In genomic region chr15:61244511-61244910, GRCm38 (mm10) we compare ENCODE assay signal across 20 mouse cellular contexts.
"Had no signal": no experiment of that assay in that cellular context is flagged by ENCODE, and none has a peak within 500 bp of the region (broad histone marks: within the 10 kb centered on the region; RNA-seq: fewer than 3 reads in every experiment).

No protein-coding gene starts in this region.

- H3K27me3 ChIP-seq: megakaryocyte, embryonic 14.5 days; neural tube, embryonic 13.5 days; neural tube, embryonic 15.5 days had no signal

- H3K9ac ChIP-seq: liver, postnatal 0 days; neural tube, embryonic 13.5 days; neural tube, embryonic 15.5 days had no signal

- H3K36me3 ChIP-seq: neural tube, embryonic 13.5 days; neural tube, embryonic 15.5 days had no signal

- H3K4me3 ChIP-seq: megakaryocyte, embryonic 14.5 days; myocyte; neural tube, embryonic 13.5 days; neural tube, embryonic 15.5 days had no signal

- ATAC-seq: liver, postnatal 0 days; midbrain, embryonic 16.5 days had no signal

- DNase-seq: liver, postnatal 0 days; lung, adult 2 months; lung, postnatal 10 days; lung, postnatal 36 days; midbrain, embryonic 14.5 days; retina, postnatal 1 day; right cerebral cortex, adult 18-20 months; right cerebral cortex, postnatal 25 days; right cerebral cortex, postnatal 4 days; spleen, adult 18-20 months; thymus, adult 18-20 months; thymus, postnatal 14 days; thymus, postnatal 36 days had no signal

- H3K4me1 ChIP-seq: megakaryocyte, embryonic 14.5 days; neural tube, embryonic 13.5 days; neural tube, embryonic 15.5 days had no signal

- H3K4me2 ChIP-seq: midbrain, embryonic 11.5 days; neural tube, embryonic 13.5 days; neural tube, embryonic 15.5 days had no signal

- H3K9me3 ChIP-seq: megakaryocyte, embryonic 14.5 days; neural tube, embryonic 13.5 days; neural tube, embryonic 15.5 days had no signal

- H3K27ac ChIP-seq: macrophage; neural tube, embryonic 13.5 days; neural tube, embryonic 15.5 days had no signal
